Mouse (Mus musculus) MEL (cell line): Measurements from ENCODE around the gene Toe1. TPM values are rescaled to one million over a fixed set of nuclear protein-coding genes. Genes with fewer than 3 reads are reported as not detected.

Source experiments
- DNase-seq: peaks from one replicate; pipeline ENCODE4 v3.0.0; 2011; ENCODE audit warnings: low read depth, low spot score
- H3K27ac ChIP-seq: 2 replicates; pipeline ENCODE4 v1.5.1; 2012; ENCODE audit warnings: low read depth, mild to moderate bottlenecking, control low read depth, low read length, moderate library complexity; ENCODE audit not compliant: control insufficient read depth
- H3K27me3 ChIP-seq, 2 experiments: fragments of 150-350 bp in 1 of 2; sonication (generic) in 1 of 2; 2 replicates each; pipeline ENCODE4 v1.6.1; 2012; ENCODE audit warnings: low read length in 2 of 2, mild to moderate bottlenecking in 2 of 2, improper control_type of control experiment in 1 of 2, moderate library complexity in 1 of 2; ENCODE audit not compliant: insufficient read depth in 2 of 2, control insufficient read depth in 1 of 2
- H3K36me3 ChIP-seq, 2 experiments: 2 replicates each; pipeline ENCODE4 v1.6.1; 2012 to 2014; ENCODE audit warnings: low read length in 2 of 2, improper control_type of control experiment in 1 of 2, inconsistent platforms in 1 of 2, mild to moderate bottlenecking in 1 of 2; ENCODE audit not compliant: insufficient read depth in 2 of 2, control insufficient read depth in 1 of 2
- H3K4me1 ChIP-seq, 2 experiments: fragments of 150-350 bp in 1 of 2; sonication (generic) in 1 of 2; 2 replicates each; pipeline ENCODE4 v1.6.1; 2012; ENCODE audit warnings: low read length in 2 of 2, improper control_type of control experiment in 1 of 2, mild to moderate bottlenecking in 1 of 2; ENCODE audit not compliant: insufficient read depth in 2 of 2, control insufficient read depth in 1 of 2
- H3K4me3 ChIP-seq, 2 experiments: fragments of 150-350 bp in 1 of 2; sonication (generic) in 1 of 2; 2 replicates each; pipeline ENCODE4 v1.5.1; 2012; ENCODE audit warnings: low read depth in 2 of 2, low read length in 2 of 2, mild to moderate bottlenecking in 2 of 2, moderate library complexity in 2 of 2, control low read depth in 1 of 2, improper control_type of control experiment in 1 of 2; ENCODE audit not compliant: control insufficient read depth in 1 of 2, insufficient read depth in 1 of 2
- H3K79me2 ChIP-seq: 2 replicates; pipeline ENCODE4 v1.6.1; 2012; ENCODE audit warnings: mild to moderate bottlenecking, low read length, moderate library complexity; ENCODE audit not compliant: control insufficient read depth, poor library complexity, insufficient read depth
- H3K9ac ChIP-seq: 2 replicates; pipeline ENCODE4 v1.6.1; 2012; ENCODE audit warnings: low read depth, mild to moderate bottlenecking, control low read depth, low read length, moderate library complexity; ENCODE audit not compliant: control insufficient read depth, poor library complexity, severe bottlenecking
- H3K9me3 ChIP-seq: fragments of 150-350 bp; sonication (generic); replicated peaks from 2 replicates; pipeline ENCODE4 v1.6.1; 2012; ENCODE audit warnings: mild to moderate bottlenecking, low read length, improper control_type of control experiment, moderate library complexity; ENCODE audit not compliant: insufficient read depth
- CHD2 ChIP-seq: IDR thresholded peaks from 2 replicates; pipeline ENCODE4 v1.6.1; 2011; ENCODE audit warnings: low read length, improper control_type of control experiment
- E2F4 ChIP-seq: IDR thresholded peaks from 2 replicates; pipeline ENCODE4 v1.6.1; 2011; ENCODE audit warnings: low read depth, low read length, improper control_type of control experiment, borderline replicate concordance
- ELF1 ChIP-seq: IDR thresholded peaks from 2 replicates; pipeline ENCODE4 v1.6.1; 2014; ENCODE audit warnings: low read depth, mild to moderate bottlenecking, inconsistent platforms, low read length, improper control_type of control experiment, moderate library complexity
- EP300 ChIP-seq, 2 experiments: IDR thresholded peaks; 2 replicates each; pipeline ENCODE4 v1.6.1; 2011; ENCODE audit warnings: improper control_type of control experiment in 2 of 2, low read length in 2 of 2, low read depth in 1 of 2, mild to moderate bottlenecking in 1 of 2
- ETS1 ChIP-seq: IDR thresholded peaks from 2 replicates; pipeline ENCODE4 v1.6.1; 2012; ENCODE audit warnings: low read depth, mild to moderate bottlenecking, inconsistent platforms, low read length, improper control_type of control experiment, moderate library complexity
- GATA1 ChIP-seq: IDR thresholded peaks from 2 replicates; pipeline ENCODE4 v1.6.1; 2011; ENCODE audit warnings: low read depth, low read length, improper control_type of control experiment
- HCFC1 ChIP-seq: IDR thresholded peaks from 2 replicates; pipeline ENCODE4 v1.6.1; 2012; ENCODE audit warnings: low read depth, mild to moderate bottlenecking, inconsistent platforms, low read length, improper control_type of control experiment, moderate library complexity
- KAT2A ChIP-seq: conservative IDR thresholded peaks from 2 replicates; pipeline ENCODE4 v1.6.1; 2012; ENCODE audit warnings: low read depth, low read length, improper control_type of control experiment, inconsistent platforms
- MAFK ChIP-seq: IDR thresholded peaks from 2 replicates; pipeline ENCODE4 v1.6.1; 2011; ENCODE audit warnings: low read depth, mild to moderate bottlenecking, low read length, improper control_type of control experiment, borderline replicate concordance
- MAX ChIP-seq: IDR thresholded peaks from 2 replicates; pipeline ENCODE4 v1.6.1; 2011; ENCODE audit warnings: low read length, improper control_type of control experiment
- MEF2A ChIP-seq: IDR thresholded peaks from 2 replicates; pipeline ENCODE4 v1.6.1; 2014; ENCODE audit warnings: low read depth, mild to moderate bottlenecking, inconsistent platforms, low read length, improper control_type of control experiment; ENCODE audit not compliant: poor library complexity, insufficient replicate concordance, severe bottlenecking; ENCODE audit errors: extremely low read depth
- MXI1 ChIP-seq: IDR thresholded peaks from 2 replicates; pipeline ENCODE4 v1.6.1; 2011; ENCODE audit warnings: mild to moderate bottlenecking, low read depth, low read length, improper control_type of control experiment
- POLR2AphosphoS2 ChIP-seq: IDR thresholded peaks from 2 replicates; pipeline ENCODE4 v1.6.1; 2011; ENCODE audit warnings: low read length, improper control_type of control experiment
- RAD21 ChIP-seq: IDR thresholded peaks from 2 replicates; pipeline ENCODE4 v1.6.1; 2011; ENCODE audit warnings: mild to moderate bottlenecking, low read depth, low read length, improper control_type of control experiment
- SIN3A ChIP-seq: IDR thresholded peaks from 2 replicates; pipeline ENCODE4 v1.6.1; 2012; ENCODE audit warnings: low read length, improper control_type of control experiment, inconsistent platforms
- SMC3 ChIP-seq: IDR thresholded peaks from 2 replicates; pipeline ENCODE4 v1.6.1; 2011; ENCODE audit warnings: low read depth, low read length, improper control_type of control experiment
- TAL1 ChIP-seq: IDR thresholded peaks from 2 replicates; pipeline ENCODE4 v1.6.1; 2012; ENCODE audit warnings: mild to moderate bottlenecking, inconsistent platforms, low read length, moderate library complexity, mixed read lengths
- TCF12 ChIP-seq: IDR thresholded peaks from 2 replicates; pipeline ENCODE4 v1.6.1; 2014; ENCODE audit warnings: low read depth, mild to moderate bottlenecking, inconsistent platforms, low read length, improper control_type of control experiment, moderate library complexity
- USF1 ChIP-seq: IDR thresholded peaks from 2 replicates; pipeline ENCODE4 v1.6.1; 2014; ENCODE audit warnings: low read depth, mild to moderate bottlenecking, inconsistent platforms, low read length, improper control_type of control experiment, moderate library complexity
- polyA plus RNA-seq, 2 experiments: library from polyadenylated mRNA; stranded (reverse) in 1 of 2; unstranded in 1 of 2; fragments of >175 nt in 1 of 2; fragments of >200 nt in 1 of 2; gene quantifications; 2 replicates each; pipeline versions ENCODE4 v1.2.1 to v1.2.4; 2012; ENCODE audit warnings: low replicate concordance in 2 of 2, low read depth in 1 of 2; ENCODE audit not compliant: insufficient read length in 2 of 2, insufficient read depth in 1 of 2, missing spikeins in 1 of 2
- total RNA-seq: library from RNA; depleted of rRNA; stranded (reverse); fragments of 300-350 nt; gene quantifications from 2 replicates; pipeline ENCODE4 v1.2.3, GENCODE M21; 2012

Toe1 gene
- total and polyA plus RNA-seq, 3 experiments, result 38.3 to 49.3 TPM; not detected in 1

GRCm38 (mm10) chr4:116807197-116808129 is at the start of gene Toe1, which contains the start of gene Mutyh (continued):
- TF ChIP-seq KAT2A, result peak; percentile 65; the same call in 1 of the 2 replicates
- no peak for TF ChIP-seq SMC3
- peak; percentile 94 for TF ChIP-seq HCFC1
- TF ChIP-seq MEF2A, result no peak
- no peak; the same call in none of the 2 replicates for TF ChIP-seq MAX
- TF ChIP-seq, all 39 proteins: peak for 21

GRCm38 (mm10) chr4:116857203-116857602 is 49.8 kb upstream of the Toe1 start:
- no peaks in the 10 kb centered on the region for H3K9me3 ChIP-seq
- TF ChIP-seq POLR2AphosphoS2 (no peak), MEF2A (no peak), EP300 (IDR thresholded peaks at IDR 0.05; ENCODE audit: low read depth in 1 of 2, low read length in 2 of 2) (no peak), USF1 (no peak), E2F4 (no peak), MAFK (no peak), SIN3A (no peak), MXI1 (no peak), GATA1 (no peak), TAL1 (no peak), RAD21 (no peak), SMC3 (no peak), ETS1 (no peak), TCF12 (no peak)
- no peak overlapping the region for H3K4me3 ChIP-seq
- H3K36me3 ChIP-seq, result no peaks in the 10 kb centered on the region
- no peaks in the 10 kb centered on the region for H3K4me1 ChIP-seq
- H3K27ac ChIP-seq, result no peak overlapping the region
- no peak for DNase-seq
- no peaks in the 10 kb centered on the region for H3K79me2 ChIP-seq
- peaks cover 9 to 14% of the 10 kb centered on the region in 2 experiments for H3K27me3 ChIP-seq
- no peak overlapping the region for H3K9ac ChIP-seq

- no peak overlapping the region for H3K9ac ChIP-seq
- no peak overlapping the region for H3K4me3 ChIP-seq
- TF ChIP-seq MXI1 (no peak), ELF1 (no peak), CHD2 (no peak), MEF2A (no peak), KAT2A (no peak)
- H3K27ac ChIP-seq, result no peak overlapping the region
- H3K4me1 ChIP-seq, result no peaks in the 10 kb centered on the region
- no peaks in the 10 kb centered on the region for H3K79me2 ChIP-seq
- H3K36me3 ChIP-seq, result no peaks in the 10 kb centered on the region
- no peak for DNase-seq
- no peaks in the 10 kb centered on the region for H3K9me3 ChIP-seq
- peaks cover 5 to 7% of the 10 kb centered on the region in 2 experiments for H3K27me3 ChIP-seq
Observed at GRCm38 (mm10) chr4:116854286-116854685, 46.8 kb upstream of the Toe1 start.
